Mouse (Mus musculus) liver, postnatal 0 days (tissue): ENCODE measurements around the gene Fam90a1a.

Experiments
- CTCF ChIP-seq: sonication (generic); IDR thresholded peaks from 2 replicates; pipeline ENCODE4 v1.5.1; 2016; ENCODE audit warnings: antibody characterized with exemption, low read depth
- EP300 ChIP-seq: IDR thresholded peaks from 2 replicates; pipeline ENCODE4 v1.6.1; 2016; ENCODE audit warnings: antibody characterized with exemption, low read depth, mild to moderate bottlenecking

DNA sequence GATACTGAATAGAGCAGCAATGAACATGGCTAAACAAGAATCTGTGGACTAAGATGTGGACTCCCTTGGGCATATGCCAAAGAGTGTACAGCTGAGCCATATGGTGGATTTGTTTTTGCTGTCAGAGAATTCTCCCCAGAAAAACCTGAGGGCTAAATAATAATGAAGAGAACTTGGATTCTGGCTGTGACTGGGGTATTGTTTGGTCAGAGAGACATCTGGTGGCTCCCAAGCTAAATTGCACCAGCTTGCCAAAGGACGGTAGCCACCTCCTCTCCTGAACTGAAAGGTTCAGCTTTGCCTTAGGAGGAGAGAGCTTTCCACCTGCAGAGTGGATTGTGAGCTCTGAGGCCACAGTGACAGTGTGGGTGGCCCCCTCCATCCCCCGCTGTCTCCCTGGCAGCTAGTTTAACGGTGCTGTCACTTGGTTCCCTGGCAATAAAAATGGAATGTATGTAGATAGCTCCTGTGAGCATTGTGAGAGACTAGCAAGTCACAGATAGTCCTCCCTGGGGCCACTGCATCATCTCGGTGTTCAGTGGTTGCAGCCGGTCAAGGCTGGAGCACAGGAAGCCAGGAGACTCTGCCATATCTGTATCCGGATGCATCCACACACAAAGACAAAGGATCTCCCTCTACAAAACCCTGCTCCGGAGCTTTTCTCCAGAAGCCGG, 23.3 kb downstream of the Fam90a1a start:
- TF ChIP-seq CTCF (peak; percentile 34; the same call in 1 of the 2 replicates), EP300 (no peak)
